Mouse (Mus musculus): Measurements from ENCODE around the gene Mical1.

The Mical1 gene

GRCm38 (mm10) chr10:41520410-41520673 lies 44.2 kb downstream of the Mical1 start:
- DNase-seq (ENCODE audit: low read depth, low spot score) = no peak

DNA sequence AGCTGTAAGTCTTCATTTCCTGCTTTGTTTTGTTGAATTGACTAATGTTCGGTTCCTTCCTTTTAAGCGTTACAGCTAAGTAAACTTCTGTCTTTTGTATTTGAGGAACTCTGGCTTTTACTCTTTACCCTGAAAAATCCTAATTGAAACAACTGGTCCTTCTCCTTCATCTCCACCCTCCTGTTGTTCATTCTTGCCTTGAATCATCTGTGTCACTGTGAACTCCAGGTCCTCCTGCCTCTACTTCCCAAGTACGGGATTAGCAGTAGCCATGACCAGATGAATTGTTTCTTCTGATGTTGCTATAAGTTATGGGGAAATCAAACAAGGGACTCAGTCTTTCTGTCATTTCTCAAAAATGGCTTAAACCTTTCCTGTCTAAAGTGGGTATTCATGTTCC lies 47.3 kb downstream of the Mical1 start:
- DNase-seq (ENCODE audit: low read depth, low spot score) = no peak

GRCm38 (mm10) chr10:41525696-41526095 lies 49.6 kb downstream of the Mical1 start:
- no peak for DNase-seq (ENCODE audit: low read depth, low spot score)

- no peak for DNase-seq (ENCODE audit: low read depth, low spot score)
Observed at GRCm38 (mm10) chr10:41529972-41530371, 53.9 kb downstream of the Mical1 start.

DNA sequence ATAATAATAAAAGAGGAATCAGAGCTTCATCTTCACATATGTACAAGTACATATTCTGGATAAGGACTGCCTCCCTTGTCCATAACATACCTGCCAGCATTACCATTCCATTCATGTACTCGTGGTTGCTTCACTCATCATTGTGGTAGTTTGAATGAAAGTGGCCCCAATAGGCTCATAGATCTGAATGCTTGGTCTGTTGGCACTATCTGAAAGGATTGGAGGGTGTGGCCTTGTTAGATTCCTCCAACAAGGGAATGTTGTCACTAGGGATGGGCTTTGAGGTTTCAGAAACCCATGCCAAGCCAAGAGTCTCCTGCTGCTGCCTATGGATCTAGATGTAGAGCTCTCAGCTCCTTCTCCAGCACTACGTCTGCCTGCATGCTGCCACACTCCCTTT lies 59.9 kb downstream of the Mical1 start:
- DNase-seq (ENCODE audit: low read depth, low spot score) = no peak

Measured in retina, adult 2 months (tissue).